Mouse (Mus musculus) heart, embryonic 11.5 days (tissue): ENCODE results near the gene Cyfip2. TPM values are rescaled to one million over a fixed set of nuclear protein-coding genes. Genes with fewer than 3 reads are reported as not detected.
A peak's percentile ranks its signal among the peaks of the same experiment; 100 is the strongest.

Experiments used
- ATAC-seq: fragments of 200-750 bp; cut with Nextera tagmentation; replicated peaks from 2 replicates; pipeline ENCODE4 v1.8.0; 2017; ENCODE audit warnings: moderate library complexity; ENCODE audit not compliant: insufficient number of reproducible peaks, low FRiP score, low TSS enrichment
- H3K27ac ChIP-seq: fragments of 300-500 bp; sonication (generic); 2 replicates; pipeline ENCODE4 v1.5.1; 2014; ENCODE audit warnings: mild to moderate bottlenecking, low read depth, low read length
- H3K27me3 ChIP-seq: fragments of 300-500 bp; sonication (generic); 2 replicates; pipeline ENCODE4 v1.6.1; 2014; ENCODE audit warnings: mild to moderate bottlenecking, low read length, mixed read lengths; ENCODE audit not compliant: control insufficient read depth, insufficient read depth
- H3K36me3 ChIP-seq: fragments of 300-500 bp; sonication (generic); 2 replicates; pipeline ENCODE4 v1.6.1; 2014; ENCODE audit warnings: mild to moderate bottlenecking, low read length, moderate library complexity, mixed read lengths; ENCODE audit not compliant: control insufficient read depth, insufficient read depth
- H3K4me1 ChIP-seq: fragments of 300-500 bp; sonication (generic); 2 replicates; pipeline ENCODE4 v1.6.1; 2014; ENCODE audit warnings: low read length; ENCODE audit not compliant: control insufficient read depth, insufficient read depth
- H3K4me2 ChIP-seq: fragments of 300-500 bp; sonication (generic); 2 replicates; pipeline ENCODE4 v1.6.1; 2014; ENCODE audit warnings: mild to moderate bottlenecking, moderate library complexity
- H3K4me3 ChIP-seq: fragments of 300-500 bp; sonication (generic); 2 replicates; pipeline ENCODE4 v1.5.1; 2014; ENCODE audit warnings: low read depth, low read length
- H3K9ac ChIP-seq: fragments of 300-500 bp; sonication (generic); 2 replicates; pipeline ENCODE4 v1.6.1; 2014; ENCODE audit warnings: mild to moderate bottlenecking, low read depth, low read length, moderate library complexity
- H3K9me3 ChIP-seq: fragments of 300-500 bp; sonication (generic); replicated peaks from 2 replicates; pipeline ENCODE4 v1.6.1; 2016; ENCODE audit warnings: low read length; ENCODE audit not compliant: control insufficient read depth
- WGBS: fragments of 180-500 bp; shearing (Covaris S2); extraction: QIAGEN DNeasy Blood & Tissue Kit; methylation state at CpG from one replicate; pipeline ENCODE4 v1.1.7; 2014; ENCODE audit not compliant: insufficient replicate concordance; 5-methylcytosine and 5-hydroxymethylcytosine counted together
- polyA plus RNA-seq: library from polyadenylated mRNA; unstranded; fragments of >200 nt; fragmentation: Nextera tagmentation; extraction: Ambion mirVana; gene quantifications from 2 replicates; pipeline ENCODE4 v1.2.1, GENCODE M21; 2014

The Cyfip2 gene
- polyA plus RNA-seq, 1 experiment from 2014 or later, result 5.7 TPM

- no peak overlapping the region for H3K9ac ChIP-seq
- 54% methylated on average over 8 of the region's 8 CpGs for WGBS
These were observed 66.7 kb downstream of the Cyfip2 start for GRCm38 (mm10) chr11:46245926-46246325.

DNA sequence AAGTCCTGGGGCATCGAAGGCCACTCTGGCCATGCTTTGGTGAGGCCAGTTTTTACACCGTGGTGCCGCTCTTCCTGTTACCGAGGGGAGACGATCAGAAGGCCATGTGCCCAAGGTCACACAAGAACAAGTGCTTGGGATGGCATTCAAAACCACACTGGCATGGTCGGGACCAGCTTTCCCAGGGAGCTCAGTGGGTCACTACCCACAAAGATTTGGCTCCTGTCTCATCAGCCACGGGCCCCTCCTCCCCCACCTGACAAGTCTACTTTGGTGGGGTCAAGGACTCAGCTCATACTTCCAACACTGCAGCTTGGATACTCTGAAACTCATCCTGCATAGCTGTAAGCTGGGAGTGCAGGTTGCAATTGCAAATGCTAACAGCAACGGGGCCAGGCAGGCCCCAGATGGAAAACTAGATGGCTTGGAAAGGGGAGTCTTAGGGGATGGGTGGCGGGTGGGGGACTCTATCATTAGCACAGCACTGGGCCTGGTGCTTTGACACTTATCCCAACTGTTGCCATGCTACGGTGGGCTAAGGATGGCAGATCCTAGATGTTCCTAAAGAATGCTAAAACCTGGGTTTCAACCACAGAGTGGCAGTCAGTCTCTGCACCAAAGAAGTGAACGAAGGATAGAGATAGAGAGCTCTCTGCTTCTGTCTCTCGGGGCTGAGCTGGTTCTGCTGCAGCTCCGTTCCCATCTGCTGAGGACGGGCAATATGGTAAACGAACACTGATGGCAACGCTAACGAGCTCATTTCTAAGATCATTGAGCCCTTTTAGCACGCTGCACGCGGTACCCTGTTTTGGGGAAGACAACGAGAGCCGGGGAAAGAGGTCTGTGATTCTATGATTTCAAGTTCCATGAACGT is 67.7 kb downstream of the Cyfip2 start:
- no peak overlapping the region for H3K9ac ChIP-seq
- no peaks in the 10 kb centered on the region for H3K27me3 ChIP-seq
- H3K9me3 ChIP-seq, result no peaks in the 10 kb centered on the region
- no peak overlapping the region for H3K4me3 ChIP-seq
- H3K4me2 ChIP-seq, result no peak overlapping the region
- H3K4me1 ChIP-seq, result 0 out of 2 replicates have a peak, but pooled peaks cover 3% of the 10 kb centered on the region
- 85% methylated on average over 23 of the region's 23 CpGs for WGBS
- H3K36me3 ChIP-seq, result no peaks in the 10 kb centered on the region
- no peak overlapping the region for H3K27ac ChIP-seq
- ATAC-seq, result no peak

More at GRCm38 (mm10) chr11:46245926-46246325, 66.7 kb downstream of the Cyfip2 start:
- Histone ChIP-seq H3K27me3 (no peaks in the 10 kb centered on the region), H3K4me2 (no peak overlapping the region), H3K27ac (no peak overlapping the region), H3K36me3 (no peaks in the 10 kb centered on the region), H3K4me1 (0 out of 2 replicates have a peak, but pooled peaks cover 3% of the 10 kb centered on the region), H3K9me3 (no peaks in the 10 kb centered on the region), H3K4me3 (no peak overlapping the region)
- ATAC-seq, result no peak

DNA sequence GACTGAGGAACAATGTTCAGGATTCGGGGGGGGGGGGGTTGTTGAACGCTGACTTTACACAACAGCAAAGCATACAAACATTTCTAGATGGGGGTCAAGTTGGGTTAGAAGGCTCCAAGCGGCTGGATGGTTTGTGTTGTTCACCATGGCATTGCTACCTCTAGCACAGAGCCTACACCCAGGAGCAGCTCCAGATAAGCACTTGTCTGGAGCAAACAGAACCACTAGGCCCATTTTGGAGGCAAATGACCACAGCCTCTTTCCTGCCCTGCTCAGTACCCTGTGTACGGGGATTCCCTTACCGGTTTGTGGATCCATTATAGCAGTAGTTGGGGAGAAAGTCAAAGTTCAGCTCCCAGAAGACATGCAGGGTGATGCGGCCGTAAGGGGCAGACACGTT is 70.7 kb downstream of the Cyfip2 start:
- H3K4me1 ChIP-seq, result 0 out of 2 replicates have a peak, but pooled peaks cover 3% of the 10 kb centered on the region
- H3K4me2 ChIP-seq, result no peak overlapping the region
- H3K4me3 ChIP-seq, result no peak overlapping the region
- no peak for ATAC-seq
- no peaks in the 10 kb centered on the region for H3K27me3 ChIP-seq
- no peak overlapping the region for H3K9ac ChIP-seq
- no peaks in the 10 kb centered on the region for H3K9me3 ChIP-seq
- H3K27ac ChIP-seq, result no peak overlapping the region
- WGBS, result 86% methylated on average over 8 of the region's 8 CpGs
- no peaks in the 10 kb centered on the region for H3K36me3 ChIP-seq

DNA sequence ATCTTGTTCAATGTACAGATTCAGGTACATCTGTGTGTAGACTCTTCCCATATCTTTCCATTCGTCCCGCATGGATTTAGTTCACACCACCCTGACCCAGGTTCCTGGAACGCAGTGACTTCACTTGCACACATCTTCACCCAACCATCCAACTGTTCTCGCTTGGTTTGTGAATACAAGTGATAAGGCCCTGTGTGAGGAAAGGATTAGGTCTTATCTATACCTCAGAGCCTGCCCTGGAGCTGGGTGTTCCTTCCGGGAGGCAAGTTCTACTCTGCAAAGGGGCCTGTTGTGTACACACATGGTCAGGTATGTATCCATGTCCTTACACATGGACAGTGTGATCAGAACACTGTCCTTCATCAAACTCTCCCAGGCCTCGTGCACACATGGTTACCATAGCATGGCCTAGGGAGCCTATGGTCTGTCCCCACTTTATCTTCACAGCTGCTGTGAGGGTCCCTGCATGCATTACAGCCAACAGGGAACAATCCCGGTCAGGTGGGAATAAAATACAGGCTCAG is 71.4 kb downstream of the Cyfip2 start:
- 61% methylated on average over 7 of the region's 7 CpGs for WGBS
- H3K4me2 ChIP-seq, result no peak overlapping the region
- no peaks in the 10 kb centered on the region for H3K9me3 ChIP-seq
- ATAC-seq, result peak; percentile 39; the same call in 1 of the 2 replicates
- no peaks in the 10 kb centered on the region for H3K27me3 ChIP-seq
- H3K36me3 ChIP-seq, result no peaks in the 10 kb centered on the region
- 0 out of 2 replicates have a peak, but pooled peaks cover 3% of the 10 kb centered on the region for H3K4me1 ChIP-seq
- H3K4me3 ChIP-seq, result no peak overlapping the region
- H3K27ac ChIP-seq, result no peak overlapping the region
- no peak overlapping the region for H3K9ac ChIP-seq

- Histone ChIP-seq H3K27me3 (no peaks in the 10 kb centered on the region), H3K36me3 (no peaks in the 10 kb centered on the region), H3K4me3 (no peak overlapping the region), H3K9me3 (no peaks in the 10 kb centered on the region), H3K4me2 (no peak overlapping the region), H3K27ac (no peak overlapping the region), H3K9ac (no peak overlapping the region), H3K4me1 (0 out of 2 replicates have a peak, but pooled peaks cover 5% of the 10 kb centered on the region)
- WGBS, result 40% methylated on average over 4 of the region's 4 CpGs
- no peak for ATAC-seq
These were observed 75.7 kb downstream of the Cyfip2 start for GRCm38 (mm10) chr11:46236976-46237375.

DNA sequence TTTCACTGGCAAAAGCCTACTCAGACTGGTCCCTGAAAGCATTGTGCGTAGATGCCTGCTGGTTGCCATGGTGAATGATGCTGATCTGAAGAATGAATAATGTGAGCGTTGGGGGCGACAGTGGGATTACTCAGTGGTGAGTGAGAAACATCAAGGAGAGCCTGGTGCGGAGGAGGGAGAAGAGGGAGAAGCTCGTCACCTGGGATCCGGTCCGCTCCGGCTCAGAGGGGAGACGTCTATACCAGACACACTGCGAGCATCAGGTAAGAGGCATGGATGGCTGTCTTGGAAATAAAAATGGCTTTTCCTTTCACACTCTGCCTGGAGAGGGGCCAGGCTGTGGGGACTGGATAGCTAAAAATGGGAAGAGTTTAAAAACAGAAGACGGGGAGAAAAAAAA is 77.3 kb downstream of the Cyfip2 start, which contains the start of gene Fndc9:
Gene Fndc9, plus strand, starts transcription at position 198 of the 400 bp plus-strand sequence.
- WGBS, result 72% methylated on average over 11 of the region's 11 CpGs
- Histone ChIP-seq H3K27me3 (no peaks in the 10 kb centered on the region), H3K4me3 (no peak within 1 kb of the TSS), H3K9me3 (no peaks in the 10 kb centered on the region), H3K36me3 (no peaks in the 10 kb centered on the region), H3K27ac (no peak within 1 kb of the TSS), H3K4me2 (no peak within 1 kb of the TSS), H3K4me1 (0 out of 2 replicates have a peak, but pooled peaks cover 2% of the 10 kb centered on the region), H3K9ac (no peak within 1 kb of the TSS)
- no peak for ATAC-seq

DNA sequence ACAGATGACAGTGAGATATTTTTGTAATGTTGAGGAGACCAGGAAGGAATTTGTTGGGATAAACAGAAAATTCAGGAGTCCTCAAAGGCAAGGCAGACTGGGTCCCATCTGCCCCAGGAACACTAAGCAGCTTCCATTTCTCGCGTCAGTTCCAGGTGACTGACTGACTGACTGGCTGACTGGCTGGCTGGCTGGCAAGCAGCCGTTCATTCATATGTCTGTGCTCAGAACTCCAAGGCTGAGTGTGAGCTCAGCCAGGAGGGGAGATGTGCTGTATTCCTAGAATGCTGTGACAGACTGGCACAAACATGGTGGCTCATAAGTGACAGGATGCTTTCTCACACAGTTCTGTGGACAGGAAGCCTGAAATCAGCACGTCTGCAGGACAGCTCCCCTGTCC is 78.7 kb downstream of the Cyfip2 start:
- Histone ChIP-seq H3K4me2 (no peak overlapping the region), H3K9me3 (no peaks in the 10 kb centered on the region), H3K4me1 (0 out of 2 replicates have a peak, but pooled peaks cover 2% of the 10 kb centered on the region), H3K27ac (no peak overlapping the region), H3K36me3 (no peaks in the 10 kb centered on the region), H3K27me3 (no peaks in the 10 kb centered on the region), H3K4me3 (no peak overlapping the region), H3K9ac (no peak overlapping the region)
- WGBS, result 77% methylated on average over 4 of the region's 4 CpGs
- ATAC-seq, result no peak

DNA sequence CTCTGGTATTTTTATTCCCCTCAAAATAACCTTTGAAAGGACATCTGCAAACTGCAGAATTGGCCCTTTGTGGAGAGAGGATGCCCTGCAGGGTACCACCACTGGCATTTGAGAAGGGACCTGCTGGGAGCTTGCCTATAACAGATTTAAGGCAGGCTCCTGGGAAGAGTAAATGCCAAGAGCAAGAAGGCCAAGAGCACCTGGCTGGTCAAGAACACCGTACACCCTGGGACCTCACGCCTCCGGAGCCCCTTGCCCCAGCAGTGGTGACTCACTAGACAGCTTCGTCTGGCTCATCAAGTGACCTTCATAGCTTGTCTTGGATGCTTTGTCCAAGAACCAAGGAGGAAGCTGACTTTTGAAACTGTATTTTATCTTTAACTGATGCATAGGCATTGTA is 79.9 kb downstream of the Cyfip2 start:
- ATAC-seq, result no peak

More for the DNA sequence above, 79.9 kb downstream of the Cyfip2 start:
- Histone ChIP-seq H3K27ac (no peak overlapping the region), H3K4me3 (no peak overlapping the region), H3K9ac (no peak overlapping the region), H3K4me1 (0 out of 2 replicates have a peak, but pooled peaks cover 2% of the 10 kb centered on the region), H3K36me3 (no peaks in the 10 kb centered on the region), H3K27me3 (no peaks in the 10 kb centered on the region), H3K4me2 (no peak overlapping the region), H3K9me3 (no peaks in the 10 kb centered on the region)
- WGBS, result 88% methylated on average over 4 of the region's 4 CpGs
